ENCODE assay signal across 23 mouse cellular contexts in genomic region chr16:84911477-84912165, GRCm38 (mm10).
DNase-seq lines count a peak whose midpoint lies in the region; ATAC-seq and TF ChIP-seq lines count a peak whose summit lies in the region.
"Had no signal": no experiment of that assay in that cellular context is flagged by ENCODE, and none has a peak within 500 bp of the region (broad histone marks: within the 10 kb centered on the region; RNA-seq: fewer than 3 reads in every experiment).

No protein-coding gene starts in this region.

- no peak overlapping the region for H3K27ac ChIP-seq in midbrain, embryonic 15.5 days
- no peak overlapping the region for H3K27ac ChIP-seq in midbrain, embryonic 14.5 days (replicated peaks; ENCODE audit: low read depth, low read length)
- no peak overlapping the region for H3K27ac ChIP-seq in midbrain, embryonic 16.5 days (ENCODE audit: low read length)
- no peak overlapping the region for H3K27ac ChIP-seq in midbrain, embryonic 11.5 days (ENCODE audit: low read depth, low read length)
- peak overlapping the region; percentile 6; the same call in 1 of the 2 replicates for H3K27ac ChIP-seq in midbrain, postnatal 0 days (ENCODE audit: low read depth, low read length)
- no peak overlapping the region for H3K27ac ChIP-seq in midbrain, embryonic 10.5 days (replicated peaks)

- DNase-seq in midbrain, embryonic 14.5 days: no peak
- no peak for DNase-seq in midbrain, embryonic 11.5 days (ENCODE audit: low spot score, missing footprints)
- no peak for DNase-seq in midbrain, postnatal 0 days (ENCODE audit: low spot score)
- DNase-seq in midbrain, embryonic 10.5 days (ENCODE audit: low spot score): no peak
- peak; percentile 46 for DNase-seq in brain, embryonic 14.5 days (ENCODE audit: low read depth)
- DNase-seq in urinary bladder, postnatal 10 days (ENCODE audit: low spot score): no peak
- DNase-seq: adrenal gland, adult 2 months; adrenal gland, adult 8-10 months; adrenal gland, postnatal 10 days; adrenal gland, postnatal 14 days; adrenal gland, postnatal 25 days; adrenal gland, postnatal 36 days; B cell, adult 2 months; cerebellum, adult 11 months; cerebellum, adult 11-12 months; cerebellum, adult 18-20 months had no signal

- no peak overlapping the region for H3K9ac ChIP-seq in midbrain, embryonic 15.5 days
- no peak overlapping the region for H3K9ac ChIP-seq in midbrain, embryonic 14.5 days (replicated peaks; ENCODE audit: low read length)
- H3K9ac ChIP-seq in midbrain, embryonic 16.5 days (ENCODE audit: low read depth, low read length): no peak overlapping the region
- no peak overlapping the region for H3K9ac ChIP-seq in midbrain, embryonic 11.5 days (ENCODE audit: low read length)
- no peak overlapping the region for H3K9ac ChIP-seq in midbrain, postnatal 0 days (replicated peaks; ENCODE audit: low read length, poor library complexity, severe bottlenecking)

- H3K4me2 ChIP-seq in midbrain, embryonic 15.5 days: no peak overlapping the region
- H3K4me2 ChIP-seq in midbrain, embryonic 14.5 days (ENCODE audit: low read length): no peak overlapping the region
- no peak overlapping the region for H3K4me2 ChIP-seq in midbrain, embryonic 16.5 days (ENCODE audit: low read length)
- no peak overlapping the region for H3K4me2 ChIP-seq in midbrain, embryonic 11.5 days
- no peak overlapping the region for H3K4me2 ChIP-seq in midbrain, postnatal 0 days (ENCODE audit: low read depth, low read length, poor library complexity, severe bottlenecking)

- TF ChIP-seq POLR2A in brain, embryonic 14.5 days (IDR thresholded peaks at IDR 0.05; ENCODE audit: borderline replicate concordance, extremely low read depth, insufficient read depth, insufficient read length, poor library complexity, severe bottlenecking): no peak

- H3K4me3 ChIP-seq in midbrain, embryonic 15.5 days: no peak overlapping the region
- H3K4me3 ChIP-seq in midbrain, embryonic 14.5 days (replicated peaks; ENCODE audit: low read depth, low read length): no peak overlapping the region
- H3K4me3 ChIP-seq in midbrain, embryonic 16.5 days (ENCODE audit: low read depth, low read length): no peak overlapping the region
- no peak overlapping the region for H3K4me3 ChIP-seq in midbrain, embryonic 11.5 days (ENCODE audit: low read depth, low read length)
- H3K4me3 ChIP-seq in midbrain, postnatal 0 days (ENCODE audit: low read depth, low read length): no peak overlapping the region
- no peak overlapping the region for H3K4me3 ChIP-seq in midbrain, embryonic 10.5 days

- H3K9me3 ChIP-seq in midbrain, embryonic 15.5 days: no peaks in the 10 kb centered on the region
- no peaks in the 10 kb centered on the region for H3K9me3 ChIP-seq in midbrain, embryonic 14.5 days (ENCODE audit: control insufficient read depth, low read length)
- no peaks in the 10 kb centered on the region for H3K9me3 ChIP-seq in midbrain, embryonic 16.5 days (replicated peaks; ENCODE audit: control insufficient read depth, low read length, poor library complexity, severe bottlenecking)
- H3K9me3 ChIP-seq in midbrain, embryonic 11.5 days (ENCODE audit: control insufficient read depth, low read length): no peaks in the 10 kb centered on the region
- H3K9me3 ChIP-seq in midbrain, postnatal 0 days (ENCODE audit: low read length): no peaks in the 10 kb centered on the region
- no peaks in the 10 kb centered on the region for H3K9me3 ChIP-seq in midbrain, embryonic 10.5 days (replicated peaks)

- no peak for TF ChIP-seq CTCF in midbrain, postnatal 0 days (IDR thresholded peaks at IDR 0.05)
- no peak for TF ChIP-seq CTCF in brain, embryonic 14.5 days (IDR thresholded peaks at IDR 0.05; ENCODE audit: borderline replicate concordance, extremely low read depth, insufficient read depth, insufficient read length)

- H3K4me1 ChIP-seq in midbrain, embryonic 15.5 days: peaks cover 3% of the 10 kb centered on the region; the same call in 1 of the 2 replicates
- no peaks in the 10 kb centered on the region for H3K4me1 ChIP-seq in midbrain, embryonic 14.5 days (ENCODE audit: control insufficient read depth, insufficient read depth, low read length)
- no peaks in the 10 kb centered on the region for H3K4me1 ChIP-seq in midbrain, embryonic 16.5 days (ENCODE audit: control insufficient read depth, insufficient read depth, low read length)
- H3K4me1 ChIP-seq in midbrain, embryonic 11.5 days (ENCODE audit: control insufficient read depth, insufficient read depth, low read length): no peaks in the 10 kb centered on the region; the same call in 1 of the 2 replicates
- H3K4me1 ChIP-seq in midbrain, postnatal 0 days (ENCODE audit: insufficient read depth, low read length): no peaks in the 10 kb centered on the region
- peaks cover 2% of the 10 kb centered on the region for H3K4me1 ChIP-seq in midbrain, embryonic 10.5 days

- WGBS in midbrain, embryonic 15.5 days: 75% methylated on average over 8 of the region's 8 CpGs
- WGBS in midbrain, embryonic 14.5 days: 82% methylated on average over 8 of the region's 8 CpGs
- WGBS in midbrain, embryonic 16.5 days: 74% methylated on average over 8 of the region's 8 CpGs
- WGBS in midbrain, embryonic 11.5 days: 89% methylated on average over 8 of the region's 8 CpGs
- WGBS in midbrain, postnatal 0 days: 79% methylated on average over 8 of the region's 8 CpGs
- 92% methylated on average over 8 of the region's 8 CpGs for WGBS in midbrain, embryonic 10.5 days

- no peaks in the 10 kb centered on the region for H3K36me3 ChIP-seq in midbrain, embryonic 15.5 days (replicated peaks)
- no peaks in the 10 kb centered on the region for H3K36me3 ChIP-seq in midbrain, embryonic 14.5 days (ENCODE audit: control insufficient read depth, insufficient read depth, low read length)
- no peaks in the 10 kb centered on the region for H3K36me3 ChIP-seq in midbrain, embryonic 16.5 days (ENCODE audit: control insufficient read depth, insufficient read depth, low read length)
- H3K36me3 ChIP-seq in midbrain, embryonic 11.5 days (ENCODE audit: control insufficient read depth, insufficient read depth, low read length): no peaks in the 10 kb centered on the region
- H3K36me3 ChIP-seq in midbrain, postnatal 0 days (ENCODE audit: insufficient read depth, low read length): no peaks in the 10 kb centered on the region
- H3K36me3 ChIP-seq in midbrain, embryonic 10.5 days: no peaks in the 10 kb centered on the region
- H3K36me3 ChIP-seq: G1E had no signal

- H3K27me3 ChIP-seq in midbrain, embryonic 15.5 days (replicated peaks): no peaks in the 10 kb centered on the region
- no peaks in the 10 kb centered on the region for H3K27me3 ChIP-seq in midbrain, embryonic 14.5 days (ENCODE audit: control insufficient read depth, insufficient read depth, low read length)
- no peaks in the 10 kb centered on the region for H3K27me3 ChIP-seq in midbrain, embryonic 16.5 days (ENCODE audit: control insufficient read depth, insufficient read depth, low read depth, low read length)
- H3K27me3 ChIP-seq in midbrain, embryonic 11.5 days (ENCODE audit: control insufficient read depth, insufficient read depth, low read length): no peaks in the 10 kb centered on the region
- H3K27me3 ChIP-seq in midbrain, postnatal 0 days (ENCODE audit: insufficient read depth, low read length): no peaks in the 10 kb centered on the region
- no peaks in the 10 kb centered on the region for H3K27me3 ChIP-seq in midbrain, embryonic 10.5 days (ENCODE audit: low read depth, poor library complexity, severe bottlenecking)
- H3K27me3 ChIP-seq: CH12.LX had no signal

- peak; percentile 73 for ATAC-seq in midbrain, embryonic 15.5 days (replicated peaks)
- no peak for ATAC-seq in midbrain, embryonic 14.5 days (ENCODE audit: low FRiP score, low TSS enrichment)
- peak; percentile 70; the same call in 1 of the 2 replicates for ATAC-seq in midbrain, embryonic 16.5 days
- ATAC-seq in midbrain, embryonic 11.5 days (ENCODE audit: low FRiP score): no peak
- ATAC-seq in midbrain, postnatal 0 days (ENCODE audit: low FRiP score): 0 out of 2 replicates have a peak, but pooled peaks have one; percentile 41
- ATAC-seq: activated CD4-positive, CD25-positive, alpha-beta regulatory T cell, adult 4 months; CD4-positive, CD25-positive, alpha-beta regulatory T cell, adult 4 months; Patski had no signal

Comparison
In these comparisons a context has a peak if more than half of its experiments do, and no peak if none do; other contexts are left out.
1. ATAC-seq: peak in midbrain, embryonic 15.5 days (single experiment), midbrain, embryonic 16.5 days (single experiment) and midbrain, postnatal 0 days (single experiment); none in midbrain, embryonic 14.5 days (single experiment) and midbrain, embryonic 11.5 days (single experiment).